Mouse (Mus musculus) G1E (cell line): ENCODE results near the gene Lonp1.

ENCODE experiments used
- CTCF ChIP-seq: IDR thresholded peaks from 2 replicates; pipeline ENCODE4 v1.5.1; 2012; ENCODE audit warnings: low read depth, low read length, inconsistent platforms, mixed read lengths
- GATA1 ChIP-seq: IDR thresholded peaks from 2 replicates; pipeline ENCODE4 v1.6.1; 2012; ENCODE audit warnings: borderline replicate concordance, low read length, inconsistent platforms, mixed read lengths
- GATA2 ChIP-seq: IDR thresholded peaks from 2 replicates; pipeline ENCODE4 v1.6.1; 2012; ENCODE audit warnings: low read depth, low read length, inconsistent platforms, borderline replicate concordance
- POLR2AphosphoS5 ChIP-seq: IDR thresholded peaks from 2 replicates; pipeline ENCODE4 v1.6.1; 2012; ENCODE audit warnings: low read depth, low read length, inconsistent platforms; ENCODE audit not compliant: insufficient replicate concordance
- TAL1 ChIP-seq: conservative IDR thresholded peaks from 2 replicates; pipeline ENCODE4 v1.6.1; 2012; ENCODE audit warnings: low read depth, low read length, inconsistent platforms, mixed read lengths

- TF ChIP-seq CTCF (no peak), TAL1 (no peak), GATA2 (no peak), GATA1 (no peak), POLR2AphosphoS5 (no peak)
These were observed 16.6 kb upstream of the Lonp1 start for GRCm38 (mm10) chr17:56643237-56643636.
